Mouse (Mus musculus) hindbrain, postnatal 0 days (tissue): Measurements from ENCODE around the gene Nbea. TPM values are rescaled to one million over a fixed set of nuclear protein-coding genes. Genes with fewer than 3 reads are reported as not detected.

Source experiments
- ATAC-seq: fragments of 200-750 bp; cut with Nextera tagmentation; 2 replicates; pipeline ENCODE4 v1.8.0; 2017; ENCODE audit warnings: mild to moderate bottlenecking, moderate TSS enrichment, moderate library complexity
- DNase-seq: peaks from one replicate; pipeline ENCODE4 v3.0.0-alpha.2; 2015; ENCODE audit warnings: low spot score
- H3K27ac ChIP-seq: fragments of 300-500 bp; sonication (generic); 2 replicates; pipeline ENCODE4 v1.5.1; 2014; ENCODE audit warnings: mild to moderate bottlenecking
- H3K27me3 ChIP-seq: fragments of 300-500 bp; sonication (generic); 2 replicates; pipeline ENCODE4 v1.6.1; 2014; ENCODE audit warnings: low read length, mixed read lengths; ENCODE audit not compliant: insufficient read depth
- H3K36me3 ChIP-seq: fragments of 300-500 bp; sonication (generic); 2 replicates; pipeline ENCODE4 v1.6.1; 2014; ENCODE audit warnings: low read length, mixed read lengths; ENCODE audit not compliant: insufficient read depth
- H3K4me1 ChIP-seq: fragments of 300-500 bp; sonication (generic); 2 replicates; pipeline ENCODE4 v1.6.1; 2014; ENCODE audit warnings: antibody characterized with exemption, low read length, mixed read lengths; ENCODE audit not compliant: insufficient read depth
- H3K4me2 ChIP-seq: fragments of 300-500 bp; sonication (generic); 2 replicates; pipeline ENCODE4 v1.6.1; 2014; ENCODE audit warnings: low read depth, mild to moderate bottlenecking, low read length, moderate library complexity, mixed read lengths
- H3K4me3 ChIP-seq: fragments of 300-500 bp; sonication (generic); 2 replicates; pipeline ENCODE4 v1.5.1; 2014; ENCODE audit warnings: low read length
- H3K9ac ChIP-seq: fragments of 300-500 bp; sonication (generic); replicated peaks from 2 replicates; pipeline ENCODE4 v1.6.1; 2014; ENCODE audit warnings: mild to moderate bottlenecking, low read length, moderate library complexity, mixed read lengths
- H3K9me3 ChIP-seq: fragments of 300-500 bp; sonication (generic); 2 replicates; pipeline ENCODE4 v1.6.1; 2016; ENCODE audit warnings: low read length, mixed read lengths
- CTCF ChIP-seq: IDR thresholded peaks from 2 replicates; pipeline ENCODE4 v1.5.1; 2016; ENCODE audit warnings: antibody characterized with exemption, control low read depth, low read depth
- WGBS: fragments of 180-500 bp; shearing (Covaris S2); extraction: QIAGEN DNeasy Blood & Tissue Kit; methylation state at CpG from one replicate; pipeline ENCODE4 v1.1.7; 2014; 5-methylcytosine and 5-hydroxymethylcytosine counted together
- polyA plus RNA-seq: library from polyadenylated mRNA; unstranded; fragments of >200 nt; fragmentation: Nextera tagmentation; extraction: Ambion mirVana; gene quantifications from 2 replicates; pipeline ENCODE4 v1.2.1, GENCODE M21; 2015
- total RNA-seq: library from RNA; depleted of rRNA; stranded (reverse); fragments of >200 nt; gene quantifications from 2 replicates; pipeline ENCODE4 v1.2.3, GENCODE M21; 2014

The Nbea gene
- total and polyA plus RNA-seq, 2 experiments from 2014 or later: 53.4 to 190 TPM

- WGBS: 60% methylated on average over 7 of the region's 7 CpGs
- H3K4me2 ChIP-seq: no peak overlapping the region
- H3K36me3 ChIP-seq: peaks cover 8% of the 10 kb centered on the region; the same call in 1 of the 2 replicates
- no peak for TF ChIP-seq CTCF
- H3K4me3 ChIP-seq: no peak overlapping the region
- no peaks in the 10 kb centered on the region for H3K27me3 ChIP-seq
- no peaks in the 10 kb centered on the region for H3K9me3 ChIP-seq
- H3K9ac ChIP-seq: no peak overlapping the region
- DNase-seq (no peak), ATAC-seq (peak; percentile 24; the same call in 1 of the 2 replicates)
- no peaks in the 10 kb centered on the region for H3K4me1 ChIP-seq
- H3K27ac ChIP-seq: no peak overlapping the region
These were observed 331.0 kb downstream of the Nbea start for GRCm38 (mm10) chr3:55852488-55852887.

- 0 out of 2 replicates have a peak, but pooled peaks cover 3% of the 10 kb centered on the region for H3K36me3 ChIP-seq
- no peaks in the 10 kb centered on the region for H3K9me3 ChIP-seq
- no peak for TF ChIP-seq CTCF
- no peak overlapping the region for H3K27ac ChIP-seq
- no peak for ATAC-seq
- no peaks in the 10 kb centered on the region for H3K27me3 ChIP-seq
- H3K4me1 ChIP-seq: no peaks in the 10 kb centered on the region
- H3K4me2 ChIP-seq: no peak overlapping the region
- WGBS: 72% methylated on average over 1 of the region's 1 CpGs
- no peak for DNase-seq
- no peak overlapping the region for H3K9ac ChIP-seq
- H3K4me3 ChIP-seq: no peak overlapping the region
These were observed 336.4 kb downstream of the Nbea start for GRCm38 (mm10) chr3:55847115-55847514.

- ATAC-seq (no peak), DNase-seq (no peak)
- Histone ChIP-seq H3K27ac (no peak overlapping the region), H3K9me3 (no peaks in the 10 kb centered on the region), H3K4me1 (no peaks in the 10 kb centered on the region), H3K4me2 (no peak overlapping the region), H3K9ac (no peak overlapping the region), H3K27me3 (no peaks in the 10 kb centered on the region), H3K36me3 (no peaks in the 10 kb centered on the region; the same call in 1 of the 2 replicates), H3K4me3 (no peak overlapping the region)
- 88% methylated on average over 3 of the region's 3 CpGs for WGBS
- TF ChIP-seq CTCF: no peak
These were observed 346.3 kb downstream of the Nbea start for GRCm38 (mm10) chr3:55837188-55837587.

- 0 out of 2 replicates have a peak, but pooled peaks have one; percentile 14 for TF ChIP-seq CTCF
- WGBS: 59% methylated on average over 4 of the region's 4 CpGs
- ATAC-seq (no peak), DNase-seq (no peak)
- Histone ChIP-seq H3K27ac (no peak overlapping the region), H3K9me3 (no peaks in the 10 kb centered on the region), H3K36me3 (no peaks in the 10 kb centered on the region; the same call in 1 of the 2 replicates), H3K9ac (no peak overlapping the region), H3K4me1 (no peaks in the 10 kb centered on the region), H3K4me3 (no peak overlapping the region), H3K27me3 (no peaks in the 10 kb centered on the region), H3K4me2 (no peak overlapping the region)
These were observed 348.3 kb downstream of the Nbea start for GRCm38 (mm10) chr3:55835207-55835606.

- Histone ChIP-seq H3K4me3 (no peak overlapping the region), H3K9ac (no peak overlapping the region), H3K36me3 (no peaks in the 10 kb centered on the region; the same call in 1 of the 2 replicates), H3K27ac (no peak overlapping the region), H3K9me3 (no peaks in the 10 kb centered on the region), H3K27me3 (no peaks in the 10 kb centered on the region), H3K4me2 (no peak overlapping the region), H3K4me1 (no peaks in the 10 kb centered on the region)
- no peak for TF ChIP-seq CTCF
- DNase-seq: no peak
- 65% methylated on average over 5 of the region's 5 CpGs for WGBS
- no peak for ATAC-seq
These were observed 353.3 kb downstream of the Nbea start for GRCm38 (mm10) chr3:55830226-55830625.

GRCm38 (mm10) chr3:55828481-55829256 is 354.8 kb downstream of the Nbea start:
- H3K4me3 ChIP-seq: no peak overlapping the region
- H3K9ac ChIP-seq: no peak overlapping the region
- H3K4me1 ChIP-seq: no peaks in the 10 kb centered on the region
- H3K4me2 ChIP-seq: no peak overlapping the region
- no peak for TF ChIP-seq CTCF
- H3K36me3 ChIP-seq: no peaks in the 10 kb centered on the region; the same call in 1 of the 2 replicates
- no peaks in the 10 kb centered on the region for H3K27me3 ChIP-seq
- DNase-seq (no peak), ATAC-seq (no peak)
- H3K9me3 ChIP-seq: no peaks in the 10 kb centered on the region
- WGBS: 63% methylated on average over 10 of the region's 10 CpGs
- H3K27ac ChIP-seq: no peak overlapping the region

GRCm38 (mm10) chr3:55824864-55825263 is 358.6 kb downstream of the Nbea start:
- no peak for TF ChIP-seq CTCF
- Histone ChIP-seq H3K4me1 (no peaks in the 10 kb centered on the region), H3K9ac (no peak overlapping the region), H3K9me3 (no peaks in the 10 kb centered on the region), H3K4me2 (no peak overlapping the region), H3K27ac (no peak overlapping the region), H3K4me3 (no peak overlapping the region), H3K36me3 (no peaks in the 10 kb centered on the region), H3K27me3 (no peaks in the 10 kb centered on the region)
- ATAC-seq (no peak), DNase-seq (no peak)
- 63% methylated on average over 3 of the region's 3 CpGs for WGBS
